Mouse (Mus musculus): ENCODE results near the gene Hp.

Gene Hp

GRCm38 (mm10) chr8:109578900-109579301 is at the start of gene Hp:
Gene Hp (minus strand): TSS chr8:109579172.
- no peak for DNase-seq (ENCODE audit: low spot score)

GRCm38 (mm10) chr8:109628638-109629037 is 49.7 kb upstream of the Hp start:
- DNase-seq (ENCODE audit: low spot score), result no peak

- no peak for DNase-seq (ENCODE audit: low spot score)
Measured at GRCm38 (mm10) chr8:109615569-109615968, 36.6 kb upstream of the Hp start.

GRCm38 (mm10) chr8:109614243-109615210 is 35.6 kb upstream of the Hp start, which contains the start of gene Pkd1l3:
Gene Pkd1l3 (plus strand): TSS chr8:109614517.
- no peak for DNase-seq (ENCODE audit: low spot score)

- no peak for DNase-seq (ENCODE audit: low spot score)
Measured at GRCm38 (mm10) chr8:109609153-109609502, 30.2 kb upstream of the Hp start.

GRCm38 (mm10) chr8:109608271-109609152 is 29.5 kb upstream of the Hp start, which contains the start of gene Dhodh:
Gene Dhodh (minus strand): TSS chr8:109608673.
- DNase-seq (ENCODE audit: low spot score), result peak; percentile 94

- no peak for DNase-seq (ENCODE audit: low spot score)
Measured at GRCm38 (mm10) chr8:109607650-109608049, 28.7 kb upstream of the Hp start.

- DNase-seq (ENCODE audit: low spot score), result no peak
Measured at GRCm38 (mm10) chr8:109606725-109607124, 27.8 kb upstream of the Hp start.

- peak; percentile 48 for DNase-seq (ENCODE audit: low spot score)
Measured at GRCm38 (mm10) chr8:109595854-109596253, 16.9 kb upstream of the Hp start.

- no peak for DNase-seq (ENCODE audit: low spot score)
Measured at GRCm38 (mm10) chr8:109593117-109593788, 14.3 kb upstream of the Hp start.

GRCm38 (mm10) chr8:109592164-109592563 is 13.2 kb upstream of the Hp start:
- DNase-seq (ENCODE audit: low spot score), result no peak

- no peak for DNase-seq (ENCODE audit: low spot score)
Measured at GRCm38 (mm10) chr8:109591367-109591766, 12.4 kb upstream of the Hp start.

GRCm38 (mm10) chr8:109590901-109591300 is 11.9 kb upstream of the Hp start:
- no peak for DNase-seq (ENCODE audit: low spot score)

- peak; percentile 51 for DNase-seq (ENCODE audit: low spot score)
Measured at GRCm38 (mm10) chr8:109586972-109587504, 8.1 kb upstream of the Hp start.

GRCm38 (mm10) chr8:109585652-109586051 is 6.7 kb upstream of the Hp start:
- DNase-seq (ENCODE audit: low spot score), result no peak

- no peak for DNase-seq (ENCODE audit: low spot score)
Measured at GRCm38 (mm10) chr8:109584830-109585229, 5.9 kb upstream of the Hp start.

GRCm38 (mm10) chr8:109584293-109584692 is 5.3 kb upstream of the Hp start:
- DNase-seq (ENCODE audit: low spot score), result no peak

- DNase-seq (ENCODE audit: low spot score), result no peak
Measured at GRCm38 (mm10) chr8:109576311-109576710, 2.7 kb downstream of the Hp start.

GRCm38 (mm10) chr8:109571139-109571538 is 7.8 kb downstream of the Hp start:
- no peak for DNase-seq (ENCODE audit: low spot score)

- peak; percentile 95 for DNase-seq (ENCODE audit: low spot score)
Measured at GRCm38 (mm10) chr8:109565498-109566333, 13.3 kb downstream of the Hp start, which contains the start of the genes Dhx38 and Txnl4b. Gene Dhx38 (minus strand): TSS chr8:109565861. Gene Txnl4b (plus strand): TSS chr8:109565892.

- no peak for DNase-seq (ENCODE audit: low spot score)
Measured at GRCm38 (mm10) chr8:109564766-109565165, 14.2 kb downstream of the Hp start.
